Mouse (Mus musculus): Measurements from ENCODE around the gene Egln1.

Egln1 gene

GRCm38 (mm10) chr8:124909936-124910335 is 39.2 kb downstream of the Egln1 start:
- DNase-seq (ENCODE audit: low spot score in 2 of 2) = no peak

GRCm38 (mm10) chr8:124905482-124905881 is 43.6 kb downstream of the Egln1 start:
- no peak for DNase-seq (ENCODE audit: low spot score in 2 of 2)

GRCm38 (mm10) chr8:124903198-124903597 is 45.9 kb downstream of the Egln1 start:
- no peak for DNase-seq (ENCODE audit: low spot score in 2 of 2)

DNA sequence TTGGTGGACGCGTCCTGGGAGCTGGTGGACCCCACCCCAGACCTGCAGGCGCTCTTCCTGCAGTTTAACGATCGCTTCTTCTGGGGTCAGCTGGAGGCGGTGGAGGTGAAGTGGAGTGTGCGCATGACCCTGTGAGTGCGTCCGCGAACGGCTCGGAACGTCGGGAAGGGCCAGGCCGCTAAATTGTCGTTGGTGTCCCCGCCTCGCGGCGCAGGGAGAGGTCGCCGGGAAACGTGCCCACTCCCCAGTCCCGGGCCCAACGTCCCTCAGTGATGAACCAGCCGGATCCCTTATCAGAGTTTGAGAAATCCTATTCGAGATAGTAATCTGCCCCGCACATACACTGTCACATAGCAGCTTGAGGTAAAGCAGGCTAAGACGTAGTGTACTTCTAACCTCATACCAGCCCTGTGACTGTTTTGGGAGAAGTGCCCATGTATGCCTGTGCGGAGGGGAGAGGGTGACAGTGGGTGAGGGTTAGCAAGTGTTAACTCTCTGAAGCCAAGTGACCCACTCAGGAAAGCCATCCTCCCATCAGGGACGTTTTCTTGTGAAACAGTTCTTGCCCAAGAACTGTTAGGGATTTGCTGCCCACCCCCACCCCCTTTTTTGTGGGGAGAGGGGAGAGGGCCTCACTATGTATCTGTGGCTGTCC is 50.7 kb downstream of the Egln1 start:
- DNase-seq (ENCODE audit: low spot score in 2 of 2) = no peak

- peak; percentile 96 to 97 for DNase-seq (ENCODE audit: low spot score in 2 of 2)
Observed at GRCm38 (mm10) chr8:124897386-124898250, 51.5 kb downstream of the Egln1 start, which contains the start of the genes Exoc8 and Sprtn. Exoc8 (minus strand) TSS chr8:124897705. Sprtn (plus strand) TSS chr8:124897886.

GRCm38 (mm10) chr8:124896632-124897385 is 52.3 kb downstream of the Egln1 start:
- peak; percentile 56 to 60 for DNase-seq (ENCODE audit: low spot score in 2 of 2)

DNA sequence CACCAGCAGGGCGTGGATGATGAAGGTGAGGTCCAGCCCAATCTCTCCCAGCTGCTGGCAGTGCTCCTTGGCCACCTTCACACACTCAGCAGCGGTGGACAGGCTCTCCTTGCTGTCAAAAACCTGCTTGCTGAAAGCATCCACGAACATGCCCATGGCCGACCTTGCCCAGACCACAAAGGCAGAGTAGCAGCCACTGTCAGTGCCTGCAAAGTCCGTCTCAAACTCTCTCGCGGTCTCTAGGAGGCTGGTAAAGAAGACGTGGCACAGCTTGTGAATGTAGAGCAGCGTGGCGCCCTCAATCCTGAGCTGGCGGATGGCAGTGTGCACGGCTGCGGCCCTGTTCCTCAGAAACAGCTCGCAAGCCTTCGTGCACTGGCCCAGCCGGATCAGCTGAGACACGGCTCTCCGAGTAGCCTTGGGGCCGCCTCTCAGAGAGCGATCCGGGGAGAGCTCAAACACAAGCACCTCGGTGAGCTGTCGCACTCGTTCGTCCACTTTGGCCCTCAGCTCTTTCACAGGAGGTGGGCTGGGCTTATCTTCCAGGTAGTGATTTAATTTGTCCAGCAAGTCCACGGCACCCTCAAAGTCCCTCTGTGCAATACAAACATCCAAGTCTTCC is 53.0 kb downstream of the Egln1 start:
- no peak for DNase-seq (ENCODE audit: low spot score in 2 of 2)

DNA sequence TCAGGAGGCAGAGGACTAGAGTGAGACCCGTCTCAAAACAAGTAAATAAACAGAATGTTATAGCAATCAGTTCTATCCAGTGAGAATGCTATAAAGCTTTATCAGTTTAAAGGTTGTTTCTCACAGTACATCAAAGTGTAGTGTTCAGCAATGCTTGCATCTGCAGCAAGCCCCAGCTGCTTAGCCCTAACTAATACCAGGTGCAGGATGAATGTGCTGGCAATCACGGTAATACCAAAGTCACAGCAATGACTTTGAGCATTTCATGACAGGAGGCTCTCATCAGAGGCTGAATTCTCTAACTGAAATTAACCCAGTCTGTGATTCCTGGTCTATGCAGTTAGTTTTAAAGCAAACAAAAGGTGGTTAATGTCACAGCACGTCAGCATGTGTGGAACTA is 56.5 kb downstream of the Egln1 start:
- DNase-seq (ENCODE audit: low spot score in 2 of 2) = no peak

GRCm38 (mm10) chr8:124888385-124888784 is 60.7 kb downstream of the Egln1 start:
- DNase-seq (ENCODE audit: low spot score in 2 of 2) = no peak

DNA sequence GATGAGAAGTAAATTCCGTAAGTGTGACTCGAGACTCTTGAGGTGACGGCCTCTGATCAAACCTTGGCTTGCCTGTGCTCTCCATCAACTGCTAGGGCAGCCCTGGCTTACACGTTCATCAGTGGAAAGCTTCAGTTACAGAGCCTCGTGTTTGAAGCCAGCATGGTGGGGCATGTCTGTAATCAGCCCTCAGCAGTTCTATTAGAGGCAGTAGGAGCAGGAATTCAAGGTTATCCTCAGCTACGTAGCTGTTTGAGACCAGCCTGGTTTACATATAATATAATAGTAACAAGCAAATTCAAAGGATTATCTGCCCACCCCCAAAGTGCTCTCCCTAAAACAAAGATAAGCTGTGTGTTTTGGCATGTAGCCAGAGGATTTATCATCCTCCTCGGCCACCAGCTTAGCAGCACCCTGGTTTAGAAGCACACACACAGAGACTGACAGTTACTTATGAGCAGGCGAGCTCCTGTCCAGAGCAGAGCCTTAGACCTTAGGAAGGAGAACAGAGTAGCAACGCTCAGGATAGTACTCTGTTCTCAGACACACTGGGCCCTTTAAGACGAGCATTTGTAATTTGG is 70.1 kb downstream of the Egln1 start:
- DNase-seq (ENCODE audit: low spot score in 2 of 2) = no peak

GRCm38 (mm10) chr8:124878141-124878540 is 71.0 kb downstream of the Egln1 start:
- no peak for DNase-seq (ENCODE audit: low spot score in 2 of 2)

DNA sequence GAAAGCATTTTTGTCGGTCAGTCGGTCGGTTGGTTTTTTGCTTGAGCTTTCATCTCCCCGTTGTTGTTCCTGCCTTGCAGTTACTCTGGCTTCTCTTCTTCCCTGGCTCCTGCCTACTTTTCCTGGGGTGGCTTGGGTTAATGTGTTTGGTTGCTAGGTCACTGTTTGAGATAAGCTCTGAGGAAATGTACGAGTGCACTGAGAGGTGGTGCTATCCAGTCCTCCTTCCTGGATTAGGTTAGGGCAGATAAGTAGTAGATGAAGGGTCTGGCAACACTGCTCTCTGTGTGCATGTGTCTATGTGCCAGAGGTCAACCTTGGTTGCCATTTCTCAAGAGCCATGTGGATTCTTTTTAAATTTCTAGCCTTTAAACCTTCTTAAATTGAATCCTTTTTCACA is 76.4 kb downstream of the Egln1 start:
- no peak for DNase-seq (ENCODE audit: low spot score in 2 of 2)

- no peak for DNase-seq (ENCODE audit: low spot score in 2 of 2)
Observed at GRCm38 (mm10) chr8:124872081-124872480, 77.0 kb downstream of the Egln1 start.

- no peak for DNase-seq (ENCODE audit: low spot score in 2 of 2)
Observed at GRCm38 (mm10) chr8:124871474-124871873, 77.7 kb downstream of the Egln1 start.

DNA sequence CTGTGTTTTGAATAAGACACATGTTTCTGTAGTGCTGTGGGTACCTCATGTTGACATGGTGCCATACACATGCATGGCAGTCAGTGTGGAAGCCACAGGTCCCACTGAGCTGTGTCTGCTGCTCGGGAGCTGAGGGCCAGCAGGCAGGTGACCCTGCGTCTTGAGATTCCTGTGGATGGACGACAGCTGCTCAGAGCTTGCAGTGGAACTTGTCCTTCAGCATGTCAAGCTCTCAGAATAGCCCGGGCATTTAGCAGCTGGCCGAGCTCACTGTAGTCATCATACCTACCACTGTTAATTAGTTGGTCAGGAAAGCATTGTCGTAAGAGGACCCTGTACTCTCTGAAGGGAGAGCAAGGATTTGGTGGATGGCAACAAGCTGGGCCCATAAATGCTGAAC is 79.4 kb downstream of the Egln1 start:
- no peak for DNase-seq (ENCODE audit: low spot score in 2 of 2)

GRCm38 (mm10) chr8:124867126-124867525 is 82.0 kb downstream of the Egln1 start:
- no peak for DNase-seq (ENCODE audit: low spot score in 2 of 2)

GRCm38 (mm10) chr8:124866669-124867068 is 82.5 kb downstream of the Egln1 start:
- DNase-seq (ENCODE audit: low spot score in 2 of 2) = peak in 1 of 2 experiments; percentile 4

DNA sequence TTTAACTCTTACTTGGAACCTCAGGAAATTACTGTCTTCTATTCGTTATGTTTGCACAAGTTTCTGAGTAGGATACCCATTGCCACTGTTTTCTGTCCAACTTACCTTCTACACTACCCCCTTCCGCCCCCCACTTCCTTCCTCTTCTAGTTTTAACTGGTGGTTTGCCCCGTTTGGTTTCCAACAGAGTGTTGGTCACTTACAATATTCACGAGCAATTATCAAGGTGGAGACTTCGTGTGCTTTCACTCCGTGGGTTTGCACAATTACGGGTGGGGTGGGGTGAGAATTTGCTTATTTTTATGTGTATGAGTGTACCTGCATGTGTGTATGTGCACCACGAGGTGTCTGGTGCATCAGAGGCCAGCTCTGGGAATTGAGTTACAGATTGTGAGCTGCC is 85.4 kb downstream of the Egln1 start:
- DNase-seq (ENCODE audit: low spot score in 2 of 2) = peak; percentile 9 to 10

DNA sequence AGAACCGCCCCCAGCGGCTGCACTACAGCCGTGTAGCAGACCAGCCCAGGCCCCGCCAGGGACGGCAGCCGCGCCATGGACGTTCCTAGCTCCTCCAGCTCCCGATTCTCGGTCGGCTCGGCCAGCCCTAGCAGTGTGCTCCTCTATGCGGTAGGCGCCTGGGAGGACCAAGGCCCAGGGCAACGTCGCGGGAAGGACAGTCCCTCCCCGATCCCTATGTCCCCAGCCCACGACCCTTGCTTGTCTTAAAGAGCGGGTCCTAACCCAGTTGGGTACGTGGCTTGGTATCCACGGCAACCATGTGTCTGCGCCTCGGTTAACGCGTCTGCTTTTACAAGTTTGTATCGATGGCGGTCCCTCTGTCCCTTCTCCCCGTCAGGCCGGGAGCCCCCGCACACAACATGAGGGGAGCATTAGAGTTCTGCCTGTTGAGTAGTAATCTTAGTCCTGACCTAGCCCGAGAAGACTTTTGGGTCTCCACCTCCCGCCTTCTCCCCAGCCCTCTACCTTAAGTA is 85.9 kb downstream of the Egln1 start:
- DNase-seq (ENCODE audit: low spot score in 2 of 2) = no peak

DNA sequence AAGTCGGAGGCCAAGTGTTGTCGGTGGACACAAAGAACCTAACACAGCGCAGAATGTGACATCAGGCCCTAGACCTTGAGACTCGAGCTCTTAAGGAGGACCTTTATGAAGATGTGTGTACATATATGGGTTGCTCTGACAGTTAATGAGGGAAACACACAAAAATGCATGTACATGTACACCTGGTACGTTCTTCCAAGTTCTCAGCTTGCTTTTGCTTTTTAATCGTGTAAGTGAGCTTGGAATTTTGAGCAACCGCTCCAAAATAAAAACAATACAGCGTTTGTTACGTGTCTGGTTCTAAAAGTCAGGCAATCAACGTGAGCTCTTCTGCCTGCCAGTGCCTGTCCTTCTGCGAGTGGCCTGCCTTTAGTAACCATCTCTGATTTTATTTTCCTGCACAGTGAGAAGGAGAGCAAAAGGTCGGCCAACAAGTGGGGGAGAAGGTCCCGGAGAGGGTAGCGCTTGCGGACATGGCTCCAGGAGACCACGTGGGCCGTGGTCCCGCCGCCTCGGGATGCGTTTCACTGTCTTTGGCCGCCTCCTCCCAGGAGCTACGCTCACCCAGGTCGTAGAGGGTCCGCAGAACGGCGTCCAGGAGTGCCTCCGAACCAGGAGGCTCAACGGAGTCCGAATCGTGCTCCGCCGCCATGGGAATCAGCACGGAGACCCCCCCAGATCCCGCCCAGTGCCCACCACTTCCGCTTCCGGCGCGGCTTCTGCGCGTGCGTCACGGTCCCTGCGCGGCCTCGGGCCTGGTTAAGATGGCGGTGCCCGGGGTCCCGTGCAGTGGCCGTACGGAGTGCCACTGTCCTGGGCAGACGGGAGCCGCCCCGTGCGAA is 86.6 kb downstream of the Egln1 start, which contains the start of the genes Gnpat and 2810004N23Rik:
Gene Gnpat, plus strand, starts transcription at position 713 of the 842 bp plus-strand sequence.
Gene 2810004N23Rik, minus strand, starts transcription at position 800 of the 842 bp plus-strand sequence.
- peak; percentile 91 to 92 for DNase-seq (ENCODE audit: low spot score in 2 of 2)

Measured in natural killer cell, adult 2 months (primary cell).